Mouse (Mus musculus) neutrophil, adult 59 days (primary cell): Measurements from ENCODE around the gene Atic. TPM values are rescaled to one million over a fixed set of nuclear protein-coding genes. Genes with fewer than 3 reads are reported as not detected.

Experiments used
- total RNA-seq, 2 experiments: library from RNA; stranded (reverse); gene quantifications; 1 replicate in 1 of 2; 2 replicates in 1 of 2; pipeline ENCODE4 v1.2.4; 2023

Gene Atic
- total RNA-seq: 10 to 100 TPM; 22.8 to 28.4 TPM

DNA sequence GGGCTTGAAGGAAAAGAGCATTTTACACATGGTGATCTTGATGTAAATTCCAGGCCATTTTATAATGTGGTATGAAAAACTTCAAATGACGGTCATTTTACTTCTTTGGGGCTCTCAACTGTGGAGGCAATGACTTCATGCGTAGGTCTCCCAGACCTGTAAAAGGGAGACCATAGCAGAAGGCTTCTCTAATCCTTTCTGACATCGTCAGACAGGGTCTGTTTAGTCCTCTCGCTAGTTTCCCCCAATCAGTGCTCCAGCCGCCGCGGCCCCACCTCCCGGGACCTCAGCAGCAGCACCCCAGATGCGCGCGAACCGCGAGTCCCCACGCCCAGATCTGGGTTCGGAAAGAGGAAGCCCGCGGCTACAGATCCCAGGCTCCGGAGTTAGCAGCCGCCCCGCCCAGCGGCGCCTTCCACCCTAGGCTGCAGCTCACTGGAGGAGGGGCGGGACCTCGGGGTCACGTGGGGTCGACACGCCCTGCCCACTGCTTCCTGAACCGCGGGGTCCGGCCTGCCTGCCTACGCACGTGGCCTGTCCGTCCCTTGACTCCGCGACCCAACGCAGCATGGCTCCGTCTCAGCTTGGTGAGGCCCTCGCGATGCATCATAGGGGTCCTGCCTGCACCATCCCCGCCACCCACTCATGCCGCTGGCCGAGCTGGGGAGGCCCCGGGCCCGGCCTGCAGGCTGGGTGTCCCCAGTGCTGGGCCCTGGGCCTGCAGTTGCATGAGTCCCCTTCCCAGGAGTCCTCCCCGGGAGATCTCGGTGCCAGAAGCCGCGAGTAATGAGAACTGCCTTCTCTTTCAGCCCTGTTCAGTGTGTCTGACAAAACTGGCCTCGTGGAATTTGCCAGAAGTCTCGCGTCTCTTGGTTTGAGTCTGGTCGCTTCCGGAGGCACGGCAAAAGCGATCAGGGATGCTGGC is at the start of gene Atic:
Gene Atic (plus strand): TSS at position 463 of the 925 bp plus-strand sequence.

Other genes with a start within 250 kb of the Atic start
- gene Abca12, start 142.2 kb upstream of the Atic start, total RNA-seq: not detected
- gene Fn1, start 96.0 kb downstream of the Atic start, total RNA-seq: 1,000 to 10,000 TPM; 1,026 to 2,001 TPM